Mouse (Mus musculus): Measurements from ENCODE around the gene Acer3. TPM values are rescaled to one million over a fixed set of nuclear protein-coding genes. Genes with fewer than 3 reads are reported as not detected.

The Acer3 gene
- polyA plus RNA-seq, 1 experiment, result 11.3 TPM

DNA sequence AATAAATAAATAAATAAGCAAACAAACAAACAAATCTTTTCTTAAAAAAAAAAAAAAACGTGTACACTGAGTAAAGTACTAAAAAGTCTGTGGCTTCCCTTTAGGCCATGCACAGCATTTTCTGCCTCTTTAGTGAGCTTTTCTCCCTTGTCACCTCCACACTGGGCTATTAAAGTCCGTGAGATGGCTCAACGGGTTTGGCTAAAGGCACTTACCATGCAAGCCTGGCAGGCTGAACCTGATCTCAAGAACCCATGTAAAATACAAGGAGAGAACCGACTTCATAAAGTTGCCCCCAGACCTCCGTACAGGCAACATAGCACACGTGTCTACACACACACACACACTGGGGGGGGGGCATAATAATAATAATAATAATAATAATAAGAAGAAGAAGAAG, 10.7 kb downstream of the Acer3 start:
- H3K36me3 ChIP-seq (ENCODE audit: control insufficient read depth, insufficient read depth, low read length), result no peaks in the 10 kb centered on the region
- TF ChIP-seq POLR2A (IDR thresholded peaks at IDR 0.05; ENCODE audit: control insufficient read depth, low read depth, low read length) (no peak), CTCF (IDR thresholded peaks at IDR 0.05; ENCODE audit: control insufficient read depth, insufficient read depth, insufficient replicate concordance, low read depth, low read length) (no peak)
- H3K4me1 ChIP-seq (ENCODE audit: control insufficient read depth, insufficient read depth, low read length), result peaks cover 2% of the 10 kb centered on the region; the same call in 1 of the 2 replicates
- no peak overlapping the region for H3K27ac ChIP-seq (ENCODE audit: control insufficient read depth, insufficient read depth, low read depth, low read length)
- no peaks in the 10 kb centered on the region for H3K27me3 ChIP-seq (ENCODE audit: control insufficient read depth, insufficient read depth, low read length)
- no peak overlapping the region for H3K4me3 ChIP-seq (ENCODE audit: control insufficient read depth, low read depth, low read length)

DNA sequence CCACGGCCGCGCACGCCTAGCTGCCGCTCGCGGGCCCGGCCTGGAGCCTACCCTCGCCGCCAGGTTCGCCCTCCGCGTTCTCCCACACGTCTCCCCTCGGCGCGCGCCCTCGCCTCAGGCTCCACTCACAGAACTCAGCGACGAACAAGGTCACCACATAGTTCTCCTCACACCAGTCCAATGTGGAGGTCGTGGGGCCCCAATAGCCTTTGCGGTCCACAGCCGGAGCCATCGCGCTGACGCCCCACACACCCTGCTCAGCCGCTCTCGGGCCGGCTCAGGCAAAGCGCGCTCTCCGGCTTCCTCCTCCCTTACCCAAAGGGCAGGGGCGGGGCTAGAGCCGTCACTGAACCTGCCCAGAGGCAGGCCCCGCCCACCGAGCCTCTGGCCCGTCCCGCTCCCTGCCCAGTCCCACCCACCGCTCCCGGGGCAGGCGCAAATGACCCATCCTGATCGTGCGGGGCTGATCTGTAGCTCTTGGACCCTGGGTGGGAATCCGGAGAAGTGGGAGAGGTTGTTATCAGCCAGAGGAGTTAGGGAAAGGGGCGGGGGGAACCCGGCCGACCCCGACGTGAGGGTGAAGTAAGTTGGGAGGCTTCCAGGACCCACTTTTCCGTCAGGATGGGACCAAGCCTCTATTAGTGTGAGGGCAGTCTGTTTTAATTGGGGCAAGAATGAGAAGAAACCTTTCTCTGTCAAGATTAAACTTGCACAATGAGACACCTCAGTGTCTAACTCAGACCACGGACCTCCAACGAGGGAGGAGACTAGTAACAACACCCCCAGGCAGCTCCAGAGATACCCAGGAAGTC, 11.6 kb downstream of the Acer3 start:
- Histone ChIP-seq H3K27ac (ENCODE audit: control insufficient read depth, insufficient read depth, low read depth, low read length) (peak overlapping the region; percentile 76), H3K36me3 (ENCODE audit: control insufficient read depth, insufficient read depth, low read length) (no peaks in the 10 kb centered on the region), H3K4me1 (ENCODE audit: control insufficient read depth, insufficient read depth, low read length) (peaks cover 2% of the 10 kb centered on the region; the same call in 1 of the 2 replicates)

DNA sequence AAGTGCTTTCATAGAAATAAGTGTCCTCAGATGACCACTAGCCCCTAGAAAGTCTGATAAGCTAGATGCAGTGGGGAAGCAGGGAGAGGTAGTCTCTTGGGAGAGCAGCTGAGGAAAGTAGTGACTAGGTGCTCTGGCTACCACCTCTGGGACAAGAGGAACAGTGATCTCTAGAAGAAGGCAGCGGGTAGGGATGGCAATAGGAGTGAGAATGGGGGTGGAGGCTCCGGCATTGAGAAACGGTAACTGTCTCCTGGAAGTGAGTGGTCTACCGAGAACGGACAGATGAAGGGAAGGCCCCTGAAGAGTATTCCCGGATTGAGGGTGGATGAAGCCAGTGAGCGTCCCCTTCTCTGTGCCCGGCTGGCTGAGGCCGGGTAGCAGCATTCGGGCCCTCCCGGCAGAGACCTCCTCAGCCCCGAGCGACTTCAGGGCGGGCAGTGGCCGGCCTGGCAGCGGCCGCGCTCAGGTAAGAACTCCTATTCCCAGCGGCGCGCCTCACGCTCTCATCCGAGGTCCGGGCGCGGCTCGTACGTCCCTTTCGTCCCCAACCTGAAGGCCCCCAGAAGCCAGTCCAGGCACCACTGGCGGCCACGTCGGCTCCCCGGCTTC, 12.3 kb downstream of the Acer3 start:
- Histone ChIP-seq H3K27me3 (ENCODE audit: control insufficient read depth, insufficient read depth, low read length) (no peaks in the 10 kb centered on the region), H3K36me3 (ENCODE audit: control insufficient read depth, insufficient read depth, low read length) (no peaks in the 10 kb centered on the region), H3K27ac (ENCODE audit: control insufficient read depth, insufficient read depth, low read depth, low read length) (peak overlapping the region; percentile 76), H3K4me1 (ENCODE audit: control insufficient read depth, insufficient read depth, low read length) (peaks cover 2% of the 10 kb centered on the region; the same call in 1 of the 2 replicates), H3K4me3 (ENCODE audit: control insufficient read depth, low read depth, low read length) (peak overlapping the region; percentile 88)
- no peak; the same call in 1 of the 2 replicates for TF ChIP-seq POLR2A (IDR thresholded peaks at IDR 0.05; ENCODE audit: control insufficient read depth, low read depth, low read length)

More for the DNA sequence above, 11.6 kb downstream of the Acer3 start:
- Histone ChIP-seq H3K4me3 (ENCODE audit: control insufficient read depth, low read depth, low read length) (peak overlapping the region; percentile 88), H3K27me3 (ENCODE audit: control insufficient read depth, insufficient read depth, low read length) (no peaks in the 10 kb centered on the region)
- no peak for TF ChIP-seq CTCF (IDR thresholded peaks at IDR 0.05; ENCODE audit: control insufficient read depth, insufficient read depth, insufficient replicate concordance, low read depth, low read length)
- TF ChIP-seq POLR2A (IDR thresholded peaks at IDR 0.05; ENCODE audit: control insufficient read depth, low read depth, low read length), result peak; percentile 96

DNA sequence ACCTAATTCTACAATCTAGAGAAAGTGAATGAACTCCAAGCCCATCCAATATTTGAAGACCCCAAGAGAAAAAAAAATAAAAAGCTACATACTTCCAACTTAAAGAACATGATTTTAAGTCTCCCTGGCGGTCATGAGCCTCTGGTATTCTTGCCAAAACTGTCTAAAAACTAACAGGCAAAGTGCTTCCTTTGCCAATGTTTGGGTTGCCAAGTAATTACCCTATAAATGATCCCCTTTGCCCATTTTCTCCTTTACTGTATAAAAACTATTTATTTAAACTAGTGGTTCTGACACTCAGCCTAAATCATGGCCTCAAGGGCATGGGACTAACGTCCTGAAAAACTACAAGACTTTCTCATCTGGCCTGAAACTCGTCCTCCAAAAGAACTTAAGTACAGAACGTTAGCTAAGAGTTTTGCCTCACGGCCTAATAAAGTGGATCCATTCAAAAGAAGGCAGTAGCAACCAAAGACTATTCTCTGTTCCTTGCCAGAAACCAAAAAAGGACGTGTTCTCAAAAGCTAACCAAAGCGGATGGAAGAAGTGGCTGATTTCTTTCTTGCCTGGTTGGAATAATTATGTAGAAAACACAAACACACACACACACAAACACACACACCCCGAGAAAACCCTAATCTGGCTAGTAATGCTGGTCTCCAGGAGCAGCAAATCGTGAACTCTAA, 12.9 kb downstream of the Acer3 start:
- H3K27ac ChIP-seq (ENCODE audit: control insufficient read depth, insufficient read depth, low read depth, low read length), result peak overlapping the region; percentile 76
- H3K27me3 ChIP-seq (ENCODE audit: control insufficient read depth, insufficient read depth, low read length), result no peaks in the 10 kb centered on the region

DNA sequence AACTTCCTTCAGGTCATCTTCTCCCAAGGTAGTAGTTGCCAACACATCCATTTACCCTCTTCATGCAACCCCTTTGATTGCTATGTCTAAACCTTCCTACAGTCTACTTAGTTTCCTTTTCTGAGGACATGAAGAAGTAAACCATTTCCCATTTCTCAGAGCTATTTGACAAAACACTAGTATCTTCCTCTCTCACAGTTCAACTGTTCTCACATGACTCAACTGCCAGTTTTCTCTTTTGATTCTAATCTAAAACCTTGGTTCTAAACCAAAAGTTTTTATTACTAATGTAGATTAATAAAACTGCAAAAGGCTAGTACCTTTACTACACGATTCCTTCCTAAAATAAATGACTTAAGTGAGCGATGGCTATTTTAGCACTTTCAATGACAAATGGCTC, 13.6 kb downstream of the Acer3 start:
- H3K4me3 ChIP-seq (ENCODE audit: control insufficient read depth, low read depth, low read length), result no peak overlapping the region
- H3K27ac ChIP-seq (ENCODE audit: control insufficient read depth, insufficient read depth, low read depth, low read length), result no peak overlapping the region
- no peak for TF ChIP-seq CTCF (IDR thresholded peaks at IDR 0.05; ENCODE audit: control insufficient read depth, insufficient read depth, insufficient replicate concordance, low read depth, low read length)
- no peak for TF ChIP-seq POLR2A (IDR thresholded peaks at IDR 0.05; ENCODE audit: control insufficient read depth, low read depth, low read length)
- H3K36me3 ChIP-seq (ENCODE audit: control insufficient read depth, insufficient read depth, low read length), result no peaks in the 10 kb centered on the region
- H3K4me1 ChIP-seq (ENCODE audit: control insufficient read depth, insufficient read depth, low read length), result peaks cover 2% of the 10 kb centered on the region; the same call in 1 of the 2 replicates
- H3K27me3 ChIP-seq (ENCODE audit: control insufficient read depth, insufficient read depth, low read length), result no peaks in the 10 kb centered on the region

More for the DNA sequence above, 12.9 kb downstream of the Acer3 start:
- H3K4me3 ChIP-seq (ENCODE audit: control insufficient read depth, low read depth, low read length), result peak overlapping the region; percentile 88; the same call in 1 of the 2 replicates
- peaks cover 2% of the 10 kb centered on the region; the same call in 1 of the 2 replicates for H3K4me1 ChIP-seq (ENCODE audit: control insufficient read depth, insufficient read depth, low read length)
- H3K36me3 ChIP-seq (ENCODE audit: control insufficient read depth, insufficient read depth, low read length), result no peaks in the 10 kb centered on the region
- TF ChIP-seq CTCF (IDR thresholded peaks at IDR 0.05; ENCODE audit: control insufficient read depth, insufficient read depth, insufficient replicate concordance, low read depth, low read length), result no peak
- no peak for TF ChIP-seq POLR2A (IDR thresholded peaks at IDR 0.05; ENCODE audit: control insufficient read depth, low read depth, low read length)

DNA sequence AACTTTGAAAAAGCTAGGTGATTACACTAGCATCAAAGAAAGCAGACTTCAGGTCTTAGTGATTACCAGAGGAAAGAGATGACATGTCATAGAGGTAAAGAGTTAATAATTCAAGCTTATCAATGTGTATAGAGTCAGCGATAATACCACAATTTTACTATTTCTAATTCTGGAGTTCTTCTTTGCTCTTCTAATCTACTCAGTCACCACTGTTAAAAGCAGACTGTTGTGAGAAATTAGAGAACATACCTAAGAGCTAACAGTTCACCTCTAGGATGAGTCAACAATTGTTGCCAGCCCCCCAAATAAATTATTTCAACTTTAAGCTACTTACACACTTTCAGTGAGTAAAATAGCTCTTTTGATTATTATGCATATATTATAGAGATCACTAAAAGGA, 28.1 kb downstream of the Acer3 start:
- H3K36me3 ChIP-seq (ENCODE audit: control insufficient read depth, insufficient read depth, low read length), result no peaks in the 10 kb centered on the region
- no peaks in the 10 kb centered on the region for H3K4me1 ChIP-seq (ENCODE audit: control insufficient read depth, insufficient read depth, low read length)
- H3K27me3 ChIP-seq (ENCODE audit: control insufficient read depth, insufficient read depth, low read length), result no peaks in the 10 kb centered on the region
- TF ChIP-seq CTCF (IDR thresholded peaks at IDR 0.05; ENCODE audit: control insufficient read depth, insufficient read depth, insufficient replicate concordance, low read depth, low read length) (no peak), POLR2A (IDR thresholded peaks at IDR 0.05; ENCODE audit: control insufficient read depth, low read depth, low read length) (no peak)
- H3K4me3 ChIP-seq (ENCODE audit: control insufficient read depth, low read depth, low read length), result no peak overlapping the region
- no peak overlapping the region for H3K27ac ChIP-seq (ENCODE audit: control insufficient read depth, insufficient read depth, low read depth, low read length)

DNA sequence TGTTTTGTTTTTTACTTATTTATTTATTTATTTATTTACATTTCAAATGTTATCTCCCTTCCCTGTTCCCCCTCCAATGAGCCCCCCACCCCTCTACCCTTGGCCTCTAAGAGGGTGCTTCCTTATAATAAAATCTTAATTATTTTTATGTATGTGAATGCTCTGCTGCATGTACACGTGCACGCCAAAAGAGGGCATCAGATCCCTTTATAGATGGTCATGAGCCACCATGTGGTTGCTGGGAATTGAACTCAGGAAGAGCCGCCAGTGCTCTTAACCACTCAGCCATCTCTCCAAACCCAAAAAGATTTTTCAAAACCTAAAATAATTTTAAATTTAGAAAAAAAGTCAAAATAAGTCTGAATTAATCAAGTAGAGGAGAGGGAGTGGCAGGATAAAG, 31.4 kb downstream of the Acer3 start:
- Histone ChIP-seq H3K4me1 (ENCODE audit: control insufficient read depth, insufficient read depth, low read length) (no peaks in the 10 kb centered on the region), H3K4me3 (ENCODE audit: control insufficient read depth, low read depth, low read length) (no peak overlapping the region), H3K36me3 (ENCODE audit: control insufficient read depth, insufficient read depth, low read length) (no peaks in the 10 kb centered on the region), H3K27ac (ENCODE audit: control insufficient read depth, insufficient read depth, low read depth, low read length) (no peak overlapping the region), H3K27me3 (ENCODE audit: control insufficient read depth, insufficient read depth, low read length) (no peaks in the 10 kb centered on the region)
- TF ChIP-seq POLR2A (IDR thresholded peaks at IDR 0.05; ENCODE audit: control insufficient read depth, low read depth, low read length) (no peak), CTCF (IDR thresholded peaks at IDR 0.05; ENCODE audit: control insufficient read depth, insufficient read depth, insufficient replicate concordance, low read depth, low read length) (no peak)

Data from testis, adult 2 months (tissue).